Mouse (Mus musculus): ENCODE measurements around the gene Asna1.

The Asna1 gene

GRCm38 (mm10) chr8:84974543-84975142 lies 50.4 kb downstream of the Asna1 start:
- no peak for DNase-seq (ENCODE audit: low spot score in 2 of 2)

- peak; percentile 56 to 62 for DNase-seq (ENCODE audit: low spot score in 2 of 2)
Measured at GRCm38 (mm10) chr8:84973803-84974542, 51.1 kb downstream of the Asna1 start.

- no peak for DNase-seq (ENCODE audit: low spot score in 2 of 2)
Measured at GRCm38 (mm10) chr8:84973079-84973478, 52.0 kb downstream of the Asna1 start.

- DNase-seq (ENCODE audit: low spot score in 2 of 2): peak; percentile 68 to 83
Measured at GRCm38 (mm10) chr8:84970913-84971312, 54.2 kb downstream of the Asna1 start.

- no peak for DNase-seq (ENCODE audit: low spot score in 2 of 2)
Measured at GRCm38 (mm10) chr8:84970135-84970790, 54.8 kb downstream of the Asna1 start.

- DNase-seq (ENCODE audit: low spot score in 2 of 2): peak; percentile 68 to 73
Measured at GRCm38 (mm10) chr8:84969241-84970134, 55.6 kb downstream of the Asna1 start, which contains the start of the genes Gm49661, Prdx2 and Rnaseh2a. Gene Gm49661, minus strand, starts transcription at chr8:84969433. Gene Prdx2, plus strand, starts transcription at chr8:84969587. Gene Rnaseh2a, minus strand, starts transcription at chr8:84969767.

GRCm38 (mm10) chr8:84968650-84969049 lies 56.4 kb downstream of the Asna1 start:
- DNase-seq (ENCODE audit: low spot score in 2 of 2): no peak
